Mouse (Mus musculus) lung, postnatal 0 days (tissue): ENCODE results near the gene Dgki. TPM values are rescaled to one million over a fixed set of nuclear protein-coding genes. Genes with fewer than 3 reads are reported as not detected.

Experiments
- ATAC-seq: fragments of 200-750 bp; cut with Nextera tagmentation; 2 replicates; pipeline ENCODE4 v1.8.0; 2017; ENCODE audit warnings: moderate library complexity
- DNase-seq: peaks from one replicate; pipeline ENCODE4 v3.0.0-alpha.2; 2016; ENCODE audit warnings: low spot score
- H3K27ac ChIP-seq: fragments of 300-500 bp; sonication (generic); 2 replicates; pipeline ENCODE4 v1.5.1; 2014; ENCODE audit warnings: antibody characterized with exemption, mild to moderate bottlenecking, low read length, mixed read lengths
- H3K27me3 ChIP-seq: fragments of 300-500 bp; sonication (generic); replicated peaks from 2 replicates; pipeline ENCODE4 v1.6.1; 2014; ENCODE audit warnings: low read length, mixed read lengths; ENCODE audit not compliant: insufficient read depth
- H3K36me3 ChIP-seq: fragments of 300-500 bp; sonication (generic); 2 replicates; pipeline ENCODE4 v1.6.1; 2014; ENCODE audit warnings: low read length, mixed read lengths; ENCODE audit not compliant: insufficient read depth
- H3K4me1 ChIP-seq: fragments of 300-500 bp; sonication (generic); 2 replicates; pipeline ENCODE4 v1.6.1; 2014; ENCODE audit warnings: antibody characterized with exemption, low read depth, low read length, mixed read lengths; ENCODE audit not compliant: insufficient read depth
- H3K4me2 ChIP-seq: fragments of 300-500 bp; sonication (generic); replicated peaks from 2 replicates; pipeline ENCODE4 v1.6.1; 2014; ENCODE audit warnings: low read depth, mild to moderate bottlenecking, low read length, moderate library complexity, mixed read lengths
- H3K4me3 ChIP-seq: fragments of 300-500 bp; sonication (generic); 2 replicates; pipeline ENCODE4 v1.5.1; 2014; ENCODE audit warnings: low read depth, low read length
- H3K9ac ChIP-seq: fragments of 300-500 bp; sonication (generic); replicated peaks from 2 replicates; pipeline ENCODE4 v1.6.1; 2014; ENCODE audit warnings: low read depth, mild to moderate bottlenecking
- H3K9me3 ChIP-seq: fragments of 300-500 bp; sonication (generic); 2 replicates; pipeline ENCODE4 v1.6.1; 2016; ENCODE audit warnings: low read length, mixed read lengths
- CTCF ChIP-seq: IDR thresholded peaks from 2 replicates; pipeline ENCODE4 v1.5.1; 2016; ENCODE audit warnings: antibody characterized with exemption, mild to moderate bottlenecking
- EP300 ChIP-seq: IDR thresholded peaks from 2 replicates; pipeline ENCODE4 v1.6.1; 2016; ENCODE audit warnings: antibody characterized with exemption, mild to moderate bottlenecking, control low read depth
- WGBS: fragments of 180-500 bp; shearing (Covaris S2); extraction: QIAGEN DNeasy Blood & Tissue Kit; methylation state at CpG from one replicate; pipeline ENCODE4 v1.1.7; 2014; 5-methylcytosine and 5-hydroxymethylcytosine counted together
- polyA plus RNA-seq: library from polyadenylated mRNA; unstranded; fragments of >200 nt; fragmentation: Nextera tagmentation; extraction: Ambion mirVana; gene quantifications from 2 replicates; pipeline ENCODE4 v1.2.1, GENCODE M21; 2015

Gene Dgki
- polyA plus RNA-seq, 1 experiment from 2014 or later, result 0.45 TPM

GRCm38 (mm10) chr6:37270905-37271591 is 28.9 kb downstream of the Dgki start:
- 65% methylated on average over 8 of the region's 8 CpGs for WGBS
- no peak overlapping the region for H3K4me3 ChIP-seq
- no peak overlapping the region for H3K27ac ChIP-seq
- no peak overlapping the region for H3K4me2 ChIP-seq
- no peak overlapping the region for H3K9ac ChIP-seq
- no peak for TF ChIP-seq CTCF
- no peak for TF ChIP-seq EP300
- H3K9me3 ChIP-seq, result no peaks in the 10 kb centered on the region
- DNase-seq (peak; percentile 31), ATAC-seq (peak; percentile 32)
- H3K4me1 ChIP-seq, result no peaks in the 10 kb centered on the region
- H3K36me3 ChIP-seq, result no peaks in the 10 kb centered on the region
- H3K27me3 ChIP-seq, result no peaks in the 10 kb centered on the region

- peak; percentile 88 for DNase-seq
Measured at GRCm38 (mm10) chr6:37268589-37268988, 31.4 kb downstream of the Dgki start.

GRCm38 (mm10) chr6:37267952-37268351 is 32.0 kb downstream of the Dgki start:
- peak; percentile 40 for DNase-seq
- H3K9me3 ChIP-seq, result no peaks in the 10 kb centered on the region
- ATAC-seq, result peak; percentile 52
- WGBS, result 66% methylated on average over 4 of the region's 4 CpGs
- H3K4me3 ChIP-seq, result no peak overlapping the region
- no peaks in the 10 kb centered on the region for H3K4me1 ChIP-seq
- H3K9ac ChIP-seq, result no peak overlapping the region
- no peak overlapping the region for H3K4me2 ChIP-seq
- no peaks in the 10 kb centered on the region for H3K27me3 ChIP-seq
- 0 out of 2 replicates have a peak overlapping the region, but pooled peaks have one; percentile 16 for H3K27ac ChIP-seq
- TF ChIP-seq CTCF, result no peak
- TF ChIP-seq EP300, result no peak
- no peaks in the 10 kb centered on the region for H3K36me3 ChIP-seq

More at GRCm38 (mm10) chr6:37268589-37268988, 31.4 kb downstream of the Dgki start:
- no peaks in the 10 kb centered on the region for H3K4me1 ChIP-seq
- no peaks in the 10 kb centered on the region for H3K27me3 ChIP-seq
- H3K9me3 ChIP-seq, result no peaks in the 10 kb centered on the region
- H3K27ac ChIP-seq, result 0 out of 2 replicates have a peak overlapping the region, but pooled peaks have one; percentile 16
- ATAC-seq, result peak; percentile 92
- WGBS, result 32% methylated on average over 6 of the region's 6 CpGs
- peak; percentile 97 for TF ChIP-seq EP300
- TF ChIP-seq CTCF, result no peak
- no peak overlapping the region for H3K4me2 ChIP-seq
- H3K9ac ChIP-seq, result no peak overlapping the region
- H3K4me3 ChIP-seq, result no peak overlapping the region
- H3K36me3 ChIP-seq, result no peaks in the 10 kb centered on the region

GRCm38 (mm10) chr6:37262486-37262885 is 37.5 kb downstream of the Dgki start:
- H3K9ac ChIP-seq, result no peak overlapping the region
- no peak for TF ChIP-seq EP300
- TF ChIP-seq CTCF, result no peak
- no peak overlapping the region for H3K4me2 ChIP-seq
- ATAC-seq, result no peak
- 79% methylated on average over 7 of the region's 7 CpGs for WGBS
- H3K4me3 ChIP-seq, result no peak overlapping the region
- peak; percentile 7 for DNase-seq
- H3K27ac ChIP-seq, result no peak overlapping the region
- no peaks in the 10 kb centered on the region for H3K27me3 ChIP-seq
- H3K4me1 ChIP-seq, result no peaks in the 10 kb centered on the region
- H3K9me3 ChIP-seq, result no peaks in the 10 kb centered on the region
- H3K36me3 ChIP-seq, result no peaks in the 10 kb centered on the region

- Histone ChIP-seq H3K27me3 (no peaks in the 10 kb centered on the region), H3K36me3 (no peaks in the 10 kb centered on the region), H3K9ac (no peak overlapping the region), H3K9me3 (no peaks in the 10 kb centered on the region), H3K27ac (no peak overlapping the region), H3K4me2 (no peak overlapping the region), H3K4me3 (no peak overlapping the region), H3K4me1 (no peaks in the 10 kb centered on the region)
- 69% methylated on average over 10 of the region's 10 CpGs for WGBS
- ATAC-seq (no peak), DNase-seq (no peak)
- TF ChIP-seq EP300, result no peak
- no peak for TF ChIP-seq CTCF
Measured at GRCm38 (mm10) chr6:37261236-37261852, 38.6 kb downstream of the Dgki start.

GRCm38 (mm10) chr6:37258662-37259061 is 41.3 kb downstream of the Dgki start:
- peak; percentile 81 for ATAC-seq
- no peak for TF ChIP-seq CTCF
- peak; percentile 51 for TF ChIP-seq EP300
- 52% methylated on average over 7 of the region's 7 CpGs for WGBS

More at GRCm38 (mm10) chr6:37258662-37259061, 41.3 kb downstream of the Dgki start:
- no peak overlapping the region for H3K27ac ChIP-seq
- no peaks in the 10 kb centered on the region for H3K36me3 ChIP-seq
- no peaks in the 10 kb centered on the region for H3K27me3 ChIP-seq
- no peak overlapping the region for H3K4me3 ChIP-seq
- H3K9me3 ChIP-seq, result no peaks in the 10 kb centered on the region
- H3K4me1 ChIP-seq, result no peaks in the 10 kb centered on the region
- H3K9ac ChIP-seq, result no peak overlapping the region
- peak; percentile 78 for DNase-seq
- H3K4me2 ChIP-seq, result no peak overlapping the region
